ENCODE assay signal across 8 mouse cellular contexts in genomic region chr3:144506213-144506612, GRCm38 (mm10).
DNase-seq lines count a peak whose midpoint lies in the region; ATAC-seq and TF ChIP-seq lines count a peak whose summit lies in the region.

No protein-coding gene starts in this region.

- H3K36me3 ChIP-seq in heart, embryonic 13.5 days, result no peaks in the 10 kb centered on the region
- H3K36me3 ChIP-seq in liver, postnatal 0 days (replicated peaks; ENCODE audit: insufficient read depth, low read length), result no peaks in the 10 kb centered on the region

- no peak for ATAC-seq in heart, embryonic 13.5 days (ENCODE audit: extremely low read depth, insufficient number of reproducible peaks, low FRiP score, low TSS enrichment)
- ATAC-seq in liver, postnatal 0 days, result peak; percentile 88

- WGBS in heart, embryonic 13.5 days, result 5% methylated on average over 3 of the region's 3 CpGs
- WGBS in liver, postnatal 0 days (ENCODE audit: insufficient replicate concordance), result 45% methylated on average over 3 of the region's 3 CpGs

- no peak overlapping the region for H3K4me3 ChIP-seq in heart, embryonic 13.5 days
- H3K4me3 ChIP-seq in liver, postnatal 0 days (ENCODE audit: low read depth, low read length), result no peak overlapping the region

- no peaks in the 10 kb centered on the region for H3K9me3 ChIP-seq in heart, embryonic 13.5 days
- no peaks in the 10 kb centered on the region for H3K9me3 ChIP-seq in liver, postnatal 0 days (ENCODE audit: low read length)

- no peak for TF ChIP-seq EP300 in liver, postnatal 0 days (IDR thresholded peaks at IDR 0.05; ENCODE audit: low read depth)

- peak overlapping the region; percentile 44 for H3K27ac ChIP-seq in heart, embryonic 13.5 days (replicated peaks)
- peak overlapping the region; percentile 36; the same call in 1 of the 2 replicates for H3K27ac ChIP-seq in liver, postnatal 0 days (ENCODE audit: low read depth)

- H3K9ac ChIP-seq in heart, embryonic 13.5 days, result no peak overlapping the region; the same call in 1 of the 2 replicates
- H3K9ac ChIP-seq in liver, postnatal 0 days (replicated peaks), result no peak overlapping the region

- peak overlapping the region; percentile 38 for H3K4me2 ChIP-seq in heart, embryonic 13.5 days
- H3K4me2 ChIP-seq in liver, postnatal 0 days (ENCODE audit: low read depth, low read length), result no peak overlapping the region

- peak; percentile 9 for DNase-seq in layer of hippocampus, adult 9-10 months (ENCODE audit: low spot score)
- DNase-seq in layer of hippocampus, postnatal 10 days (ENCODE audit: low spot score in 2 of 2), result no peak
- peak; percentile 26 to 39 for DNase-seq in adrenal gland, postnatal 36 days
- DNase-seq in liver, postnatal 0 days, result no peak
- DNase-seq in urinary bladder, adult 2 months (ENCODE audit: low spot score), result no peak
- DNase-seq in left cerebral cortex, adult 18-20 months (ENCODE audit: low spot score in 2 of 2), result no peak
- no peak for DNase-seq in layer of hippocampus, adult 11-12 months (ENCODE audit: low spot score)

- peaks cover 26% of the 10 kb centered on the region for H3K4me1 ChIP-seq in heart, embryonic 13.5 days
- peaks cover 4% of the 10 kb centered on the region; the same call in 1 of the 2 replicates for H3K4me1 ChIP-seq in liver, postnatal 0 days (ENCODE audit: insufficient read depth)

- no peak for TF ChIP-seq CTCF in liver, postnatal 0 days (IDR thresholded peaks at IDR 0.05; ENCODE audit: low read depth)

- no peaks in the 10 kb centered on the region for H3K27me3 ChIP-seq in heart, embryonic 13.5 days (replicated peaks)
- no peaks in the 10 kb centered on the region for H3K27me3 ChIP-seq in liver, postnatal 0 days (ENCODE audit: insufficient read depth, low read length)

Comparison
In these comparisons a context has a peak if more than half of its experiments do, and no peak if none do; other contexts are left out.
1. DNase-seq: peak in layer of hippocampus, adult 9-10 months (single experiment) and adrenal gland, postnatal 36 days (2 of 2); none in layer of hippocampus, postnatal 10 days (0 of 2), liver, postnatal 0 days (single experiment), urinary bladder, adult 2 months (single experiment), left cerebral cortex, adult 18-20 months (0 of 2) and layer of hippocampus, adult 11-12 months (single experiment).